Mouse (Mus musculus) mouse trophoblast stem cell (cell line): ENCODE results near the gene Idua.
"Not testable (repeated sequence)": the region's sequence is repeated elsewhere in the genome, so short reads cannot be mapped to it uniquely, and the experiment has no call there.

Experiments used
- in situ Hi-C, 2 experiments: fragments of 300-500 bp; cut with MseI, MboI; formaldehyde crosslinking; loops; 2 replicates in 1 of 2; 3 replicates in 1 of 2; pipeline ENCODE4 v1.15.1; 2025

Idua gene

GRCm38 (mm10) chr5:108659698-108660631, at the start of gene Idua:
Idua (plus strand) TSS chr5:108660331.
- in situ Hi-C loops = no loop called here

DNA sequence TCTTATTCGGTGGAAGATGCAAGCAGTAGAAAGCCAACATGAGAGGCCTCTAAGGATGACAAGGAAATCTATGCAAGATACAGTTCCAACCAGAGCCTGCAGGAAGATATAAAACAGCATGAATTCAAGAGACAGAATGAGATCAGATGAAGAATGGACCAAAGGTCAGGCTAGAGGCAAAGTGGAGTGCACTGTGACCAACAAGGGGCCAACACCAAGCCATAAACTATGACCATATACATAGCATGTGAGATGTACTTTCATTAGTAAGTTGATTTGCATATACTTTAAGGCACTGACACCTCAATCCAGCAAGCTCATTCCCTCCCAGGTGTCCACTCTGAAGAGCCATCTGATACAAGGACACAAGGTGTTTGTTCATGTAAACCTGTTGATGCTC, 49.7 kb upstream of the Idua start:
- in situ Hi-C loops = no loop called here

DNA sequence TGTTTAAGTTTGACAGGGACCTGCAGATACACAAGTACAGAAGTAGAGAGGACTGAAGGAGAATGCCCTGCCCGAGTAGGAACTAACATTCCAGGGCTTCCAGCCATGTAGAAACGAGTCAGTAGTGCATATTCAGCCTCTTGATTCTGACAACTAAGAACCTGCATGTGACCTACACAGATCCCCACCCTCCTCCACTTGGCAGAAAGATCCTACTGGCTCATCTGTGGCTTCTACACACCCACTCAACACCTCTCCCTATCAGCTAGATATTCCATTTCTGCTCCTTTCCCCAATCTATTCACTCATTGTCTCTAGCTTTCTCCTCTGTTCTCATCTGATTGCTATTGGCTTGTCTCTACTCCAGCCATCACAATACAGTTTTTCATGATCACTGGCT, 38.3 kb upstream of the Idua start:
- in situ Hi-C loops = no loop called here

GRCm38 (mm10) chr5:108626050-108626660, 34.0 kb upstream of the Idua start:
- in situ Hi-C loops = no loop called here

DNA sequence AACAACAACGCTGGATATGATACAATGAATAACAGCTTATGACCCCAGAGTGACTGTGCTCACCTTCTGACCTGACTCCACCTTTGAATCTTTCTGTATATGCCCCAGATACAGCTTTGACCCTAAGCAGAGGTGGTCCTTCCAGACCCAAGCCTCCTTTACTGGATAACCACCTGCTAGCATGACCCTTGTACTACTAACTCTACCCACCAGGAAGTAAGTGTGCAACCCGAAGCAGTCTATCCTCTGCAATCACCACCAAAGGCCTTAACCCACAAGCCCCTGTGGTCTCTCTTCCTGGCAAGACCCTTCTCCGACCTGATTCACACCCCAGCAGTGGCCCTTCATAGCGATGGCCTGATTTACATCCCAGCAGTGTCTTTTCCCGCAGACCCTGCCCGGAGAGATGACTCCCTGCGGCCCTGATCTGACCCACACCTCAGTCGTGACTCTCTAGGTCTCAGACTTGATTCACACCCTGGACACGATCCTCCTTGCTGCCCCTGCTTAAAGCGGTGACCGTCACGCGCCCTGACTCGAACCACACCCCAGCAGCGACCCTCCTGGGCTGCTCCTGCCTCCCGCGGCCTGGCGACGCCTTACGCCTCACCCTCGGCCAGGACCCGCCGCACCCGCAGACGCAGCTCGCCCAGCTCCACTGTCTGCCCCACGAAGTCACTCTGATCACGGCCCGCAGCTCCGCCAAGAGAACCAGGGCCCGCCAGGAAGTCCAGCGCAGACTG, 31.1 kb upstream of the Idua start:
- in situ Hi-C loops = no loop called here

- in situ Hi-C loops = no loop called here
These were observed 30.3 kb upstream of the Idua start, which contains the start of the genes Gak and Tmem175 for GRCm38 (mm10) chr5:108629634-108630483. Gak (minus strand) TSS chr5:108629755. Tmem175 (plus strand) TSS chr5:108629770.

DNA sequence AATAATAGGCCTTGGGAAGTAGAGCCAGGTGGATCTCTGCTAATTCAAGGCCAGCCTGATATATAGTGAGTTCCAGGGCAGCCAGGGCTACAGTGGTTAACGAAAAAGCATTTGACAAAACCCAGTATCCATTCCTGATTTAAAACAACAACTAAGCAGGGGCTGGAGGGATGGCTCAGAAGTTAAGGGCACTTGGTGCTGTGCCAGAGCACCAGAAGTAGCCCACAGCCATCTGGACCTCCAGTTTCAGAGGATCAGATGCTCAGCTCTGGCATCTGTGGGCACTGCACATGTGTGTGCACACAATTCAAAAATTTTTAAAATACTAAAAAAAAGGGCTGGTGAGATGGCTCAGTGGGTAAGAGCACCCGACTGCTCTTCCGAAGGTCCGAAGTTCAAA, 26.5 kb upstream of the Idua start:
- in situ Hi-C loops = no loop called here

- in situ Hi-C loops = not testable (repeated sequence)
These were observed 26.0 kb upstream of the Idua start for GRCm38 (mm10) chr5:108634088-108634487.

DNA sequence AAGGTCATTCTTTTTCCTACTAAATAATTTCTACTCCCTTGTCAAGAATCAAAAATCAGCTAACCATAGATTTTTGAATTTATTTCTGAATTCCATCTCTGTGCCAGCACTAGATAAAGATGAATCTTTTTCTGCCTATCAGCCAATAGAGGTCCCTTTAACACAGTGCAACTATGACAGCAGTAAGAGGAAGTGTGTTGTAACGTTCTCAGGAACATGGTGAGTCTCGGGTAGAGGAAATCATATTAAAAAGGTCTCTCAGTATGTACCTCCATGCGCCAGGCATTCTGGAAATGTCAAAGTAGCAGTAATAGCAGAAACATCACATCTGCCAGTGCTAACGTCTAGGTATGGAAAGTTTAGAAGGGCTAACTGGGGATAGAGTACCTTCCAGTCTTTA, 24.0 kb upstream of the Idua start:
- in situ Hi-C loops = no loop called here

DNA sequence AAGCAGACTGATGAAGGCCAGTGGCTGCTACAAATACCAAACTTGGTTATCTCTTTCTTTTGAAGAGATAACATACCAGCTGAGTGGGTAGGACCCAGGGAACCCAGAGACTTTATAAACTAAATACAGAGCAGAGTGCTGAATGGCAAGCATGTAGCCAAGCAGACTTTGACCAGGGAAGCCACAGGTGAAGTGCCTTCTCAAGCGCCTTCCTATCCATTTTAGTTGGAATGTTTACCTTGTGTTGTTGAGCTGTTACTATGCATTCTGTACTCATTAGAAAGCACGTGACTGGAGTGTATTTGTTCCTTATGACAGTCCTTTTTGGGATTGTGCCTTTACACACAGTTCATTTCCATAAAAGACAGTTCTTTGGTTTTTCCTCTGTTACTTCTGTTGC, 16.5 kb upstream of the Idua start:
- in situ Hi-C loops = no loop called here

- in situ Hi-C loops = no loop called here
These were observed 14.3 kb upstream of the Idua start for GRCm38 (mm10) chr5:108645651-108646342.

- in situ Hi-C loops = no loop called here
These were observed 13.8 kb upstream of the Idua start for GRCm38 (mm10) chr5:108646343-108646660.

DNA sequence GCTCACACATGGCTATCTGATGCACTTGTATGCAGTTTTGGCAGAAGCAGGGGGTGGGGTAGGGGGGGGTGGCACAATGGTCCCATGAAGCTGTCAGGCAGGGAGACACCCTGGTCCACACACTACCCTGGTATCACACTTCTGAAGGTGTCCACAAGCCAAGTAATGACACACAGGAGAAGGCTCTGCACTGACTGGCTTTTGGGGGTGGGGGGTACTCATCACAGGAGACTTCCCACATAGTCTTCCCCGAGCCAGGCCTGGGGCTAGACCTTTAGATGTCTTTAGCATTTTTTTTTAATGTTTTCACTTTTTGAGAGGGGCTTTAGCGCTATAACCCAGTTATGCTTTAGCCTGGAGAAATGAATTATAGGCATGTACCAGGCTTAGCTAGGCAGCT, 12.8 kb upstream of the Idua start:
- in situ Hi-C loops = no loop called here

- in situ Hi-C loops = no loop called here
These were observed 12.2 kb upstream of the Idua start for GRCm38 (mm10) chr5:108647820-108648465.

- in situ Hi-C loops = no loop called here
These were observed 11.1 kb upstream of the Idua start for GRCm38 (mm10) chr5:108648937-108649576.

DNA sequence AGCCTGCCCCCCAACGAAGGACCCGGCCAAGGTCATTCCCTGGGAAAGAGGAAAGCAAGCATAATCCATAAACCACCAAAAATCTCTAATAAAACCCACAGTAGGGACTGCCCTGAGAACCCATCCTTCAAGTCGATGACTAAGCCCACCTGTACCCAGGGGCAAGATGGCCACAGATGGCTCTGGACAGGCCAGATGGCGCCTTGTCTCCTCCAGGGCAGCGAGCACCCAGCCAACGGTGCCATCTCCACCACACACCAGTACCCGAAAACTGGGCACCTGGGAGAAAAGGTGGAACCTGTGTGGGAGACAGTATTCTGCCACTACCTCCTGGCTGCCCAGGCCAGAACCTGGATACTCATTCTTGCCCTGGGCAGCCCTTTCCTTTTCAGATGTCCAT, 9.8 kb upstream of the Idua start:
- in situ Hi-C loops = no loop called here

- in situ Hi-C loops = no loop called here
These were observed 8.9 kb upstream of the Idua start for GRCm38 (mm10) chr5:108651136-108651720.

GRCm38 (mm10) chr5:108651823-108652222, 8.3 kb upstream of the Idua start:
- in situ Hi-C loops = no loop called here

- in situ Hi-C loops = no loop called here
These were observed 6.8 kb upstream of the Idua start for GRCm38 (mm10) chr5:108653341-108653740.
